Comparison of ENCODE assay signal across 29 mouse cellular contexts in the genomic region with DNA sequence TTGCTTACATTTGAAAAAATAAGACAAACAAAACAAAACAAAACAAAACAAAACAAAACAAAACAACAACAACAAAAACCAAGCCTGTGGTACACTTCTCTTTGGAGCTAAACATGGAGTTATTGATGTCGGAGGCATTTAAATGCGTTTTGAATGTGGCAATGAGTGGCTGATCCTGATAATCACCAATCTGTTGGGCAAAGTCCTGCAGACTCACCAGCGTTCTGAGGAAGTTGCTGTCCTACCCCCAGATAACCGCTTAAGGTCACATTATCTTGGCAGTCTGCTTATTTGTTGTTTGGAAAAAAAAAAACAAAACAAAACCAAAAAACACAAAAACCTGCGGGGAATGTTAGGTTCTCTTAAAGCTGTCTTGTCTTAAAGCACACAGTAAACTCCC.
DNase-seq lines count a peak whose midpoint lies in the region; ATAC-seq and TF ChIP-seq lines count a peak whose summit lies in the region.
"Had no signal": no experiment of that assay in that cellular context is flagged by ENCODE, and none has a peak within 500 bp of the region (broad histone marks: within the 10 kb centered on the region; RNA-seq: fewer than 3 reads in every experiment).

No protein-coding gene starts in this region.

- no peak for DNase-seq in forebrain, embryonic 10.5 days (ENCODE audit: extremely low spot score, low spot score)
- DNase-seq in forebrain, embryonic 14.5 days (ENCODE audit: low spot score): no peak
- DNase-seq in MEL-GATA-1-ER (ENCODE audit: extremely low read depth, low read depth): peak; percentile 16
- no peak for DNase-seq in limb, embryonic 10.5 days (ENCODE audit: low spot score)
- DNase-seq in liver, postnatal 0 days: no peak
- DNase-seq in left cerebral cortex, postnatal 25 days (ENCODE audit: low spot score in 2 of 2): no peak
- no peak for DNase-seq in heart, adult 2 months
- DNase-seq: cerebellum, adult 18-20 months; cerebellum, postnatal 14 days; gastrocnemius, adult 2 months; kidney, adult 9 months; kidney, postnatal 25 days; left cerebral cortex, postnatal 4 days; midbrain, embryonic 14.5 days; retina, postnatal 1 day; right cerebral cortex, postnatal 25 days; spleen, adult 18-20 months; thymus, postnatal 14 days had no signal

- TF ChIP-seq EP300 in liver, postnatal 0 days (IDR thresholded peaks at IDR 0.05; ENCODE audit: low read depth): 0 out of 2 replicates have a peak, but pooled peaks have one; percentile 20
- no peak for TF ChIP-seq EP300 in heart, adult 2 months (IDR thresholded peaks at IDR 0.05; ENCODE audit: insufficient read depth, low read depth, low read length)

- ATAC-seq in forebrain, embryonic 14.5 days: no peak
- no peak for ATAC-seq in liver, postnatal 0 days
- ATAC-seq: CD4-positive, CD25-positive, alpha-beta regulatory T cell, adult 4 months; hindbrain, postnatal 0 days; intestine, embryonic 16.5 days; Patski had no signal

- H3K4me1 ChIP-seq in forebrain, embryonic 10.5 days: peaks cover 68% of the 10 kb centered on the region
- H3K4me1 ChIP-seq in forebrain, embryonic 14.5 days (ENCODE audit: control insufficient read depth, insufficient read depth, low read length): peaks cover 6% of the 10 kb centered on the region; the same call in 1 of the 2 replicates
- H3K4me1 ChIP-seq in limb, embryonic 10.5 days: peaks cover 49% of the 10 kb centered on the region
- 0 out of 2 replicates have a peak, but pooled peaks cover 2% of the 10 kb centered on the region for H3K4me1 ChIP-seq in liver, postnatal 0 days (ENCODE audit: insufficient read depth)
- H3K4me1 ChIP-seq in heart, adult 2 months (ENCODE audit: control insufficient read depth, insufficient read depth, low read length): no peaks in the 10 kb centered on the region

- TF ChIP-seq CTCF in liver, postnatal 0 days (IDR thresholded peaks at IDR 0.05; ENCODE audit: low read depth): no peak
- TF ChIP-seq CTCF in heart, adult 2 months (IDR thresholded peaks at IDR 0.05): no peak

- no peak overlapping the region for H3K4me2 ChIP-seq in forebrain, embryonic 14.5 days (ENCODE audit: low read length)
- H3K4me2 ChIP-seq in liver, postnatal 0 days (ENCODE audit: low read depth, low read length): no peak overlapping the region
- H3K4me2 ChIP-seq: embryonic facial prominence, embryonic 12.5 days; forebrain, embryonic 12.5 days; heart, embryonic 11.5 days; lung, embryonic 15.5 days had no signal

- intact Hi-C loops in left cerebral cortex, postnatal 25 days (cut with DNase I): no loop called here
- intact Hi-C loops in heart, adult 2 months (cut with DNase I): no loop called here

- H3K4me3 ChIP-seq in forebrain, embryonic 10.5 days: no peak overlapping the region
- no peak overlapping the region for H3K4me3 ChIP-seq in forebrain, embryonic 14.5 days (ENCODE audit: low read depth, low read length)
- H3K4me3 ChIP-seq in limb, embryonic 10.5 days: no peak overlapping the region
- no peak overlapping the region for H3K4me3 ChIP-seq in liver, postnatal 0 days (ENCODE audit: low read depth, low read length)
- no peak overlapping the region for H3K4me3 ChIP-seq in heart, adult 2 months
- H3K4me3 ChIP-seq: embryonic facial prominence, embryonic 12.5 days; forebrain, embryonic 12.5 days; gastrocnemius, adult 2 months; left cerebral cortex, adult 2 months; lung, embryonic 15.5 days; neural tube, embryonic 12.5 days had no signal

- H3K9ac ChIP-seq in forebrain, embryonic 14.5 days (ENCODE audit: low read length): no peak overlapping the region
- H3K9ac ChIP-seq in liver, postnatal 0 days (replicated peaks): no peak overlapping the region
- no peak overlapping the region for H3K9ac ChIP-seq in heart, adult 2 months (ENCODE audit: low read depth, low read length)
- H3K9ac ChIP-seq: embryonic facial prominence, embryonic 12.5 days; forebrain, embryonic 12.5 days; lung, embryonic 15.5 days; neural tube, embryonic 12.5 days had no signal

- WGBS in forebrain, embryonic 10.5 days: 31% methylated on average over 5 of the region's 5 CpGs
- 47% methylated on average over 5 of the region's 5 CpGs for WGBS in forebrain, embryonic 14.5 days
- WGBS in limb, embryonic 10.5 days: 23% methylated on average over 5 of the region's 5 CpGs
- WGBS in liver, postnatal 0 days (ENCODE audit: insufficient replicate concordance): 20% methylated on average over 5 of the region's 5 CpGs
- 47% methylated on average over 5 of the region's 5 CpGs for WGBS in heart, adult 2 months

- no peak for TF ChIP-seq POLR2A in heart, adult 2 months (IDR thresholded peaks at IDR 0.05; ENCODE audit: insufficient read depth, low read depth, low read length)

- H3K27ac ChIP-seq in forebrain, embryonic 10.5 days: peak overlapping the region; percentile 86
- no peak overlapping the region for H3K27ac ChIP-seq in forebrain, embryonic 14.5 days (ENCODE audit: low read depth, low read length)
- peak overlapping the region; percentile 85 for H3K27ac ChIP-seq in limb, embryonic 10.5 days
- H3K27ac ChIP-seq in liver, postnatal 0 days (ENCODE audit: low read depth): no peak overlapping the region
- no peak overlapping the region for H3K27ac ChIP-seq in heart, adult 2 months
- H3K27ac ChIP-seq: embryonic facial prominence, embryonic 12.5 days; forebrain, embryonic 12.5 days; gastrocnemius, adult 2 months; hindbrain, postnatal 0 days; left cerebral cortex, adult 2 months; lung, embryonic 15.5 days; macrophage; neural tube, embryonic 12.5 days had no signal

- H3K9me3 ChIP-seq in forebrain, embryonic 10.5 days: no peaks in the 10 kb centered on the region
- no peaks in the 10 kb centered on the region for H3K9me3 ChIP-seq in forebrain, embryonic 14.5 days (replicated peaks; ENCODE audit: control insufficient read depth, low read length)
- H3K9me3 ChIP-seq in limb, embryonic 10.5 days (replicated peaks): no peaks in the 10 kb centered on the region
- H3K9me3 ChIP-seq in liver, postnatal 0 days (ENCODE audit: low read length): no peaks in the 10 kb centered on the region
- H3K9me3 ChIP-seq: embryonic facial prominence, embryonic 12.5 days; forebrain, embryonic 12.5 days; lung, embryonic 15.5 days; neural tube, embryonic 12.5 days had no signal

- no peaks in the 10 kb centered on the region for H3K36me3 ChIP-seq in forebrain, embryonic 10.5 days (replicated peaks)
- no peaks in the 10 kb centered on the region for H3K36me3 ChIP-seq in forebrain, embryonic 14.5 days (ENCODE audit: control insufficient read depth, insufficient read depth, low read length)
- no peaks in the 10 kb centered on the region for H3K36me3 ChIP-seq in limb, embryonic 10.5 days
- H3K36me3 ChIP-seq in liver, postnatal 0 days (replicated peaks; ENCODE audit: insufficient read depth, low read length): no peaks in the 10 kb centered on the region
- no peaks in the 10 kb centered on the region for H3K36me3 ChIP-seq in heart, adult 2 months (ENCODE audit: control insufficient read depth, insufficient read depth, low read length)
- H3K36me3 ChIP-seq: embryonic facial prominence, embryonic 12.5 days; forebrain, embryonic 12.5 days; lung, embryonic 15.5 days; neural tube, embryonic 12.5 days had no signal

- H3K27me3 ChIP-seq in forebrain, embryonic 10.5 days (ENCODE audit: poor library complexity, severe bottlenecking): no peaks in the 10 kb centered on the region
- no peaks in the 10 kb centered on the region for H3K27me3 ChIP-seq in forebrain, embryonic 14.5 days (replicated peaks; ENCODE audit: control insufficient read depth, insufficient read depth, low read length)
- H3K27me3 ChIP-seq in limb, embryonic 10.5 days (ENCODE audit: low read depth, poor library complexity, severe bottlenecking): no peaks in the 10 kb centered on the region
- H3K27me3 ChIP-seq in liver, postnatal 0 days (ENCODE audit: insufficient read depth, low read length): no peaks in the 10 kb centered on the region
- no peaks in the 10 kb centered on the region for H3K27me3 ChIP-seq in heart, adult 2 months (ENCODE audit: control insufficient read depth, insufficient read depth, low read length)
- H3K27me3 ChIP-seq: embryonic facial prominence, embryonic 12.5 days; forebrain, embryonic 12.5 days; lung, embryonic 15.5 days; neural tube, embryonic 12.5 days; Patski had no signal

- H3K79me2 ChIP-seq in heart, adult 2 months (replicated peaks; ENCODE audit: control insufficient read depth, insufficient read depth, low read length): no peaks in the 10 kb centered on the region

Comparison
In these comparisons a context has a peak if more than half of its experiments do, and no peak if none do; other contexts are left out.
1. H3K27ac ChIP-seq: peak in forebrain, embryonic 10.5 days (single experiment) and limb, embryonic 10.5 days (single experiment); none in forebrain, embryonic 14.5 days (single experiment), liver, postnatal 0 days (single experiment) and heart, adult 2 months (single experiment).